Mouse (Mus musculus): ENCODE results near the gene Aars2. TPM values are rescaled to one million over a fixed set of nuclear protein-coding genes. Genes with fewer than 3 reads are reported as not detected.

Aars2 gene
- 6.2 TPM for polyA plus RNA-seq (2014; fragmentation: Illumina TruSeq; extraction: RNeasy Lipid Tissue Mini Kit (QIAGEN cat#74804); ENCODE audit: low read depth, low replicate concordance)

DNA sequence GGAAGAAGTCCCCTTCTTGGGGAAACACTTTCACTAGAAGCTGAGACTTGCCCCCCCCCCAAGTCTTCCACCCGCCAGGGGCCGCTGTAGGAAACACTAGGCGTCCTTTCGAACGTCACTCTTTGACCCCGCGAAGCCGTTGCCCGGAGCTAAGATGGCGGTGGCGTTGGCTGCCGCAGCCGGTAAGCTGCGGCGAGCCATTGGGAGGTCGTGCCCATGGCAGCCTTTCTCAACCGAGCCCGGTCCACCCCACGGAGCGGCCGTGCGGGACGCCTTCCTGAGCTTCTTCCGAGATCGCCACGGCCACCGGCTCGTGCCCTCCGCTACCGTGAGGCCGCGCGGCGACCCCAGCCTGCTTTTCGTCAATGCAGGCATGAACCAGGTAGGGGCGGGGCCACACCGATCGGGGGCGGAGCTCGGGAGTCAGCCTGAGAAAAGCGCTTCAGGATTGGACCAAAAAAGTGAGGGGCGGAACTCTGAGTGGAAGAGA lies at the start of gene Aars2:
Gene Aars2, plus strand, starts transcription at position 142 of the 490 bp plus-strand sequence.

DNA sequence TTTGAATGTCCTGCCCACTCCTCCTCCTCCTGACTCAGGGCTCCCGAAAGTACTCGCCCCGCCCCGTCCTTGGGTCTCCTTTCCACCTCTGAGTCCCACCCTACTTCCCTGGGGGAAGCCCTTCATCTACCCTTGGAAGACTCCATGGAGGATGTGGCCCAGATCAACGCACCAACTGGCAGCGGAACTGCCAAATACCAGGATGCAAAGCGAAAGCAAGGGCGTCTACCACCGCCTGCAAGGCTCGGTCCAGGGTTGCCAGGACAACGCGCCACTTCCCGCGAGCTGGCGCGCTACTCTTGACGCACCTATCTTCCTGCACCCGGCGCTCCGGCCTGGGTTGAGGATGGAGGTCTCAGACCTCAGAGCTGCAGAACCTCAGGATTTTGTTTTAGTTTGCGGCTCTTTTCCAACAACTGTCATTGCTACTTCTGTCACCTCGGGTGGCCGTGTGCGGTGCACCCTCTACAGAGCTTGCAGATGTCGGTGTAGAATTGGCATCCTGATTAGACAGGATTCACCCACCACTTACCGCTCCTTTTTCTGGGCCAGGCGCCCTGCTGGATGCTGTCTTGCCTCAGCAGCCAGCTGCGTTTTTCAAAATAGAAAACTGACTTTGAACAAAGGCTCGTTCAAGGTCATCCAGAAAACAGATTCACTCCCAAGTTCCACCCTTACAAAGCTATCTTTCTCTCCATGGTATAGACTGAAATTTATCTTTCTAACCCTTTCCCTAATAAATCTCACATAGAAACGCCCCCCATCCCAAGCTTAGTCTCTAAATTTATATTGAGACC lies 31.8 kb upstream of the Aars2 start, which contains the start of gene Spats1:
Gene Spats1, minus strand, starts transcription at position 747 of the 797 bp plus-strand sequence.

DNA sequence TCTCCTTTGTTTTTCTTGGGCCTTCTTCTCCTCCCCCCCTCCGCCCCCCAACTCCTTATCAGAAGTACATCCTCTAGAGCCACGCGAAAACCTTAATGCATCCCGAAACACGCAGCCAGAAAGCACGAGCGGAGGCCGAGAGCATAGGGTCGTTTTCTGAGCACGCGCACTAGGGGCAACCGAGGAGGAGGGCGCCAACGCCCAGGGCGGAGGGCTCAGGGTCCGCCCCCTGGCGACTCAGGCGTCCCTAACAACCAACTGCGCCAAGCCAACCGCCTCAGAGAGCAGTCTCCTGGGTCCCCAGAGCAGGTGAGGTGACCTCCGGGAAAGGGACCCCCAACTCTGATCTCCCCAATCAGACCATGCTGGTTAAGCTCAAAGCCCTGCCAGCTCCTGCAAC lies 16.6 kb downstream of the Aars2 start, which contains the start of gene Tcte1:
Gene Tcte1, plus strand, starts transcription at position 172 of the 400 bp plus-strand sequence.

DNA sequence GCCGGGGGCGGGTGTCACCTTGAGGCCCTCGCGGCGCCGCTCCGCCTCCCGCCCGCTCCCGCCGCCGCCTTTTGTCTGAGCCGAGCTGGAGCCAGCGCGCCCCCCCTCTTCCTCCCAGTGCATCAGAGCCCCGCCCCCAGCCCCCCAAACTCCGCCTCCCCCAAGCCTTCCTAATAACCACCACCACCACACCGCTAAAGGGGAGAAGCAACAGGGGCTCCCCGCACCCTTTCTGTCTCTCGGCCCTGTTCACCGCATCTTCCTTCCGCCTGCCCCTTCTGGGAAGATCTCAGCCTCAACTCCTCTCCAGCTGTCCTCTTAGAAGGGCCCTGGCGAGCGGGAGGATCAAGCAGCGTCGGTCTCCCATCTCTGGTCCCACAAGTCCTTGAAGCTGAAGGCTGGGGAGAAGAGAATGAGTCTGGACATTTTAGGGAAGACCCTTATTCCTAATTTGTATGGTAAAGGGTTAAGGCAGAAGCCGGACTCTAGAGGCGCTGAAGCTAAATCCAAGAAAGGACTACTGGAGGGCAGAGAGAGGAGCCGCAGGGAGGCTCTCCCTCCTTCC lies 43.1 kb downstream of the Aars2 start, which contains the start of gene Tmem151b:
Gene Tmem151b, minus strand, starts transcription at position 61 of the 565 bp plus-strand sequence.

DNA sequence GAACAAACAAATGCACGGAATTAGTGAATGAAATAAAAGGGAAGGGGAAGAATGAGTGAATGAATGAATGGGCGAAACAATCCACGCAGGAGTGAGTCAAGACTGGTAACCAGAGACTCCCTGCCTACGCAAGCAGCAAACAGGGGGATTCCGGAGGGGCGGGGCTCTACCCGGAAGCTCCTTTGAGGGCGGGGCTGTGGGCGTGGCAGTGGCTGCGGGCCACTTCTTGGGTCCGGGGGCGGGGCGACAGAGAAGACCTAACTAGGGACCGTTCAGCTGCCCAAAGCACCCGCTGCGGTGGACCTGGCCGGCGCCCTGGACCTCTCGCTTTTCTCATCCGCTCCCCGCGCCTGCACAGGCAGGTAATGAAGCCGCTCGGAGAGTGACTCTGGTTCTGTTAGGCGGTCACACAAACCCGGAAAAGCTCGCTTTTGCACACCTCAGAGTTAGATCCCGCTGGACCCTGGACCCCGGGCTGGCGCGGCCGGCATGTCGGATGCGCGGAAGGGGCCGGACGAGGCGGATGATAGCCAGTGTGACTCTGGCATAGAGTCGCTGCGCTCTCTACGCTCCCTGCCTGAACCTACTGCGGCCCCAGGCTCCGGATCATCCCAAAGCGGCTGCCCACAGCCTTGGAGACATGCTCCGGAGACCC lies 48.9 kb downstream of the Aars2 start, which contains the start of gene Nfkbie:
Gene Nfkbie, plus strand, starts transcription at position 252 of the 655 bp plus-strand sequence.

DNA sequence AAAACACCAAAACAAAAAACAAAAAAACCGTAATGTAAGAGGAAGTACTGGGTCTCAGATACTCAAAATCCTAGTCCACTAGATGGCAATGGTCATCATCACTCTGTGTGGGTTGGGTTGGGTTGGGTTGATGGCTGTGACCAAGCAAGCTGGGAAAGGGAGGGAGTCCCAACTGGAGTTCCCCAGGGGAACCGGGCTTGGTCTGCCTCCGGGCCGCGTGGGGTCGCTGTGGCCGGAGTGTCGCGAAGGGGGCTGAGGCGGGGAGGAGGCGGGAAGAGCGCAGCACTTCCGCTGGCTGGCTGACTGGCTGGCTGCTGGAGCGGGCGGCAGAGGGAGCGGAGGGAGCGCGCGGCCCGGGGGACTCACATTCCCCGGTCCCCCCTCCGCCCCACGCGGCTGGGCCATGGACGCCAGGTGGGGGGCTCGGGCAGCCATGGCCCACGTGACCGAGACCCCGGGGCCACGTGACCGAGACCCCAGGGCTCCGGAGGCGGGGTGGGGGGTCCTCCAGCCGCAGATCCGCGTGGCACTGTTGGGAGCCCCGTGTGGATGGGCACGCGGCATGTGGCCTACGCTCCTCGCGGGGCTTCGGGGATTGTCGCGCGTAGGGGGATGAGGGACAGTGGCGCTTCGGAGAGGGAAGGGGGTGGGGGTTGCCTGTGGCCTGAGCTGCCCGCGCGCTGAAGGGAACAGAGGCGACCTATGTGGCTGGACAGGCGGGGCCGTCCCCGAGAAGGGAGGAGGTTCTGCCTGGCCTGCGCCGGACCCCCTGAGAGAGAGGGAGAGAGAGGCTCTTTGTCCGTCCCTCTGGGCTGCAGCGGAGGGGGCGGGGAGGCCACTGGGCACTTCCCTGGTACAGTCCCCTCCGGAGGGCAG lies 57.3 kb downstream of the Aars2 start, which contains the start of gene Slc35b2:
Gene Slc35b2, plus strand, starts transcription at position 220 of the 876 bp plus-strand sequence.

Other genes starting within 250 kb of the Aars2 start
- gene Cdc5l, start 73.1 kb upstream of the Aars2 start, polyA plus RNA-seq (2014; fragmentation: Illumina TruSeq; extraction: RNeasy Lipid Tissue Mini Kit (QIAGEN cat#74804); ENCODE audit: low read depth, low replicate concordance) = 36.2 TPM
- 0.66 TPM for gene Spats1, start 31.4 kb upstream of the Aars2 start, polyA plus RNA-seq (2014; fragmentation: Illumina TruSeq; extraction: RNeasy Lipid Tissue Mini Kit (QIAGEN cat#74804); ENCODE audit: low read depth, low replicate concordance)
- 4.0 TPM for gene Tcte1, start 16.6 kb downstream of the Aars2 start, polyA plus RNA-seq (2014; fragmentation: Illumina TruSeq; extraction: RNeasy Lipid Tissue Mini Kit (QIAGEN cat#74804); ENCODE audit: low read depth, low replicate concordance)
- gene Tmem151b, start 42.8 kb downstream of the Aars2 start, polyA plus RNA-seq (2014; fragmentation: Illumina TruSeq; extraction: RNeasy Lipid Tissue Mini Kit (QIAGEN cat#74804); ENCODE audit: low read depth, low replicate concordance) = 0.81 TPM
- 6.0 TPM for gene Nfkbie, start 48.9 kb downstream of the Aars2 start, polyA plus RNA-seq (2014; fragmentation: Illumina TruSeq; extraction: RNeasy Lipid Tissue Mini Kit (QIAGEN cat#74804); ENCODE audit: low read depth, low replicate concordance)
- gene Slc35b2, start 57.0 kb downstream of the Aars2 start, polyA plus RNA-seq (2014; fragmentation: Illumina TruSeq; extraction: RNeasy Lipid Tissue Mini Kit (QIAGEN cat#74804); ENCODE audit: low read depth, low replicate concordance) = 59.7 TPM
- gene Hsp90ab1, start 66.4 kb downstream of the Aars2 start, polyA plus RNA-seq (2014; fragmentation: Illumina TruSeq; extraction: RNeasy Lipid Tissue Mini Kit (QIAGEN cat#74804); ENCODE audit: low read depth, low replicate concordance) = 844 TPM
- gene Slc29a1, start 92.8 kb downstream of the Aars2 start, polyA plus RNA-seq (2014; fragmentation: Illumina TruSeq; extraction: RNeasy Lipid Tissue Mini Kit (QIAGEN cat#74804); ENCODE audit: low read depth, low replicate concordance) = 69.4 TPM
- gene Mymx, start 95.3 kb downstream of the Aars2 start, polyA plus RNA-seq (2014; fragmentation: Illumina TruSeq; extraction: RNeasy Lipid Tissue Mini Kit (QIAGEN cat#74804); ENCODE audit: low read depth, low replicate concordance) = not detected
- gene Capn11, start 152.5 kb downstream of the Aars2 start, polyA plus RNA-seq (2014; fragmentation: Illumina TruSeq; extraction: RNeasy Lipid Tissue Mini Kit (QIAGEN cat#74804); ENCODE audit: low read depth, low replicate concordance) = 0.37 TPM
- 73.1 TPM for gene Mrpl14, start 179.5 kb downstream of the Aars2 start, polyA plus RNA-seq (2014; fragmentation: Illumina TruSeq; extraction: RNeasy Lipid Tissue Mini Kit (QIAGEN cat#74804); ENCODE audit: low read depth, low replicate concordance)
- gene Tmem63b, start 180.1 kb downstream of the Aars2 start, polyA plus RNA-seq (2014; fragmentation: Illumina TruSeq; extraction: RNeasy Lipid Tissue Mini Kit (QIAGEN cat#74804); ENCODE audit: low read depth, low replicate concordance) = 39.0 TPM
- 2.7 TPM for gene 1600014C23Rik, start 227.0 kb downstream of the Aars2 start, polyA plus RNA-seq (2014; fragmentation: Illumina TruSeq; extraction: RNeasy Lipid Tissue Mini Kit (QIAGEN cat#74804); ENCODE audit: low read depth, low replicate concordance)